Mouse (Mus musculus): ENCODE results near the gene Eml4. TPM values are rescaled to one million over a fixed set of nuclear protein-coding genes. Genes with fewer than 3 reads are reported as not detected.

Gene Eml4
- total and polyA plus RNA-seq, 3 experiments: 25.6 to 42.4 TPM; not detected in 1

GRCm38 (mm10) chr17:83477089-83477488, 126.4 kb downstream of the Eml4 start:
- TF ChIP-seq POLR2AphosphoS2 (IDR thresholded peaks at IDR 0.05; ENCODE audit: low read length) (no peak), MXI1 (IDR thresholded peaks at IDR 0.05; ENCODE audit: low read depth, low read length) (no peak), CTCF (IDR thresholded peaks at IDR 0.05 in 2 of 3, conservative IDR thresholded peaks at IDR 0.05 in 1 of 3; ENCODE audit: control insufficient read depth in 1 of 3, insufficient read depth in 1 of 3, low read depth in 2 of 3, low read length in 3 of 3, poor library complexity in 1 of 3, severe bottlenecking in 1 of 3) (no peak), HCFC1 (IDR thresholded peaks at IDR 0.05; ENCODE audit: low read depth, low read length) (no peak), ZNF384 (IDR thresholded peaks at IDR 0.05; ENCODE audit: low read depth, low read length) (no peak), CHD2 (IDR thresholded peaks at IDR 0.05; ENCODE audit: low read length) (no peak), MAZ (IDR thresholded peaks at IDR 0.05; ENCODE audit: low read depth, low read length) (no peak), RCOR1 (IDR thresholded peaks at IDR 0.05; ENCODE audit: low read depth, low read length) (no peak), TBP (IDR thresholded peaks at IDR 0.05; ENCODE audit: low read depth, low read length) (no peak), UBTF (IDR thresholded peaks at IDR 0.05; ENCODE audit: borderline replicate concordance, insufficient read depth, low read depth, low read length) (no peak), ETS1 (IDR thresholded peaks at IDR 0.05; ENCODE audit: low read depth, low read length) (no peak), TCF12 (IDR thresholded peaks at IDR 0.05; ENCODE audit: low read depth, low read length) (no peak), JUND (IDR thresholded peaks at IDR 0.05; ENCODE audit: low read depth, low read length) (no peak), GATA1 (IDR thresholded peaks at IDR 0.05; ENCODE audit: low read depth, low read length) (no peak), POLR2A (IDR thresholded peaks at IDR 0.05; ENCODE audit: control insufficient read depth in 1 of 2, insufficient read depth in 1 of 2, low read depth in 1 of 2, low read length in 2 of 2, poor library complexity in 1 of 2) (no peak), MAFK (IDR thresholded peaks at IDR 0.05; ENCODE audit: borderline replicate concordance, low read depth, low read length) (no peak), POLR2AphosphoS5 (IDR thresholded peaks at IDR 0.05; ENCODE audit: borderline replicate concordance, low read depth, low read length) (no peak), MYB (IDR thresholded peaks at IDR 0.05; ENCODE audit: low read depth, low read length) (no peak), MYC (IDR thresholded peaks at IDR 0.05; ENCODE audit: low read depth, low read length) (no peak)

GRCm38 (mm10) chr17:83481551-83481950, 130.8 kb downstream of the Eml4 start:
- TF ChIP-seq USF2 (IDR thresholded peaks at IDR 0.05; ENCODE audit: borderline replicate concordance in 1 of 2, insufficient read depth in 1 of 2, low read depth in 1 of 2, low read length in 2 of 2) (no peak), ZMIZ1 (IDR thresholded peaks at IDR 0.05; ENCODE audit: low read depth, low read length) (no peak), MAZ (IDR thresholded peaks at IDR 0.05; ENCODE audit: low read depth, low read length) (no peak), POLR2A (IDR thresholded peaks at IDR 0.05; ENCODE audit: control insufficient read depth in 1 of 2, insufficient read depth in 1 of 2, low read depth in 1 of 2, low read length in 2 of 2, poor library complexity in 1 of 2) (no peak), ZC3H11A (IDR thresholded peaks at IDR 0.05; ENCODE audit: low read depth, low read length) (no peak), ZNF384 (IDR thresholded peaks at IDR 0.05; ENCODE audit: low read depth, low read length) (no peak), CHD2 (IDR thresholded peaks at IDR 0.05; ENCODE audit: low read length) (no peak), MYB (IDR thresholded peaks at IDR 0.05; ENCODE audit: low read depth, low read length) (no peak), ETS1 (IDR thresholded peaks at IDR 0.05; ENCODE audit: low read depth, low read length) (no peak), POLR2AphosphoS2 (IDR thresholded peaks at IDR 0.05; ENCODE audit: low read length) (no peak), GABPA (IDR thresholded peaks at IDR 0.05; ENCODE audit: low read depth, low read length) (no peak), RCOR1 (IDR thresholded peaks at IDR 0.05; ENCODE audit: low read depth, low read length) (no peak), MEF2A (IDR thresholded peaks at IDR 0.05; ENCODE audit: extremely low read depth, insufficient replicate concordance, low read depth, low read length, poor library complexity, severe bottlenecking) (no peak)
- no peak for DNase-seq (ENCODE audit: low read depth, low spot score)
- Histone ChIP-seq H3K4me1 (ENCODE audit: control insufficient read depth in 1 of 2, insufficient read depth in 2 of 2, low read length in 2 of 2) (no peaks in the 10 kb centered on the region), H3K27me3 (ENCODE audit: control insufficient read depth in 1 of 2, insufficient read depth in 2 of 2, low read length in 2 of 2) (no peaks in the 10 kb centered on the region), H3K36me3 (ENCODE audit: control insufficient read depth in 1 of 2, insufficient read depth in 2 of 2, low read length in 2 of 2) (0 out of 4 replicates have a peak, but pooled peaks cover 0 to 1% of the 10 kb centered on the region in 2 experiments), H3K9ac (ENCODE audit: control insufficient read depth, low read depth, low read length, poor library complexity, severe bottlenecking) (no peak overlapping the region), H3K9me3 (replicated peaks; ENCODE audit: insufficient read depth, low read length) (no peaks in the 10 kb centered on the region), H3K79me2 (ENCODE audit: control insufficient read depth, insufficient read depth, low read length, poor library complexity) (no peaks in the 10 kb centered on the region), H3K27ac (ENCODE audit: control insufficient read depth, low read depth, low read length) (no peak overlapping the region), H3K4me3 (ENCODE audit: control insufficient read depth in 1 of 2, insufficient read depth in 1 of 2, low read depth in 2 of 2, low read length in 2 of 2) (no peak overlapping the region)

More at GRCm38 (mm10) chr17:83477089-83477488, 126.4 kb downstream of the Eml4 start:
- H3K36me3 ChIP-seq (ENCODE audit: control insufficient read depth in 1 of 2, insufficient read depth in 2 of 2, low read length in 2 of 2): peaks cover 0 to 4% of the 10 kb centered on the region in 2 experiments; a peak in 1 of 4 replicates
- H3K9me3 ChIP-seq (replicated peaks; ENCODE audit: insufficient read depth, low read length): no peaks in the 10 kb centered on the region
- no peaks in the 10 kb centered on the region for H3K27me3 ChIP-seq (ENCODE audit: control insufficient read depth in 1 of 2, insufficient read depth in 2 of 2, low read length in 2 of 2)
- H3K9ac ChIP-seq (ENCODE audit: control insufficient read depth, low read depth, low read length, poor library complexity, severe bottlenecking): no peak overlapping the region
- no peak for DNase-seq (ENCODE audit: low read depth, low spot score)
- no peaks in the 10 kb centered on the region for H3K4me1 ChIP-seq (ENCODE audit: control insufficient read depth in 1 of 2, insufficient read depth in 2 of 2, low read length in 2 of 2)
- no peak overlapping the region for H3K4me3 ChIP-seq (ENCODE audit: control insufficient read depth in 1 of 2, insufficient read depth in 1 of 2, low read depth in 2 of 2, low read length in 2 of 2)
- no peak overlapping the region for H3K27ac ChIP-seq (ENCODE audit: control insufficient read depth, low read depth, low read length)
- H3K79me2 ChIP-seq (ENCODE audit: control insufficient read depth, insufficient read depth, low read length, poor library complexity): no peaks in the 10 kb centered on the region
